Mouse (Mus musculus) megakaryocyte, embryonic 14.5 days (primary cell): Measurements from ENCODE around the gene Cnbd2.

ENCODE experiments used
- FLI1 ChIP-seq: IDR thresholded peaks from 2 replicates; pipeline ENCODE4 v1.6.1; 2012; ENCODE audit warnings: low read length, inconsistent platforms, mixed read lengths
- GATA1 ChIP-seq: IDR thresholded peaks from 3 replicates; pipeline ENCODE4 v1.6.1; 2012; ENCODE audit warnings: mixed read lengths, low read length, inconsistent platforms, borderline replicate concordance

GRCm38 (mm10) chr2:156417194-156417593, 105.1 kb downstream of the Cnbd2 start:
- TF ChIP-seq GATA1 (no peak), FLI1 (no peak)
